Mouse (Mus musculus): ENCODE data around the gene Zfp212. TPM values are rescaled to one million over a fixed set of nuclear protein-coding genes. Genes with fewer than 3 reads are reported as not detected.

The Zfp212 gene
- total RNA-seq, 1 experiment = 10.1 TPM

DNA sequence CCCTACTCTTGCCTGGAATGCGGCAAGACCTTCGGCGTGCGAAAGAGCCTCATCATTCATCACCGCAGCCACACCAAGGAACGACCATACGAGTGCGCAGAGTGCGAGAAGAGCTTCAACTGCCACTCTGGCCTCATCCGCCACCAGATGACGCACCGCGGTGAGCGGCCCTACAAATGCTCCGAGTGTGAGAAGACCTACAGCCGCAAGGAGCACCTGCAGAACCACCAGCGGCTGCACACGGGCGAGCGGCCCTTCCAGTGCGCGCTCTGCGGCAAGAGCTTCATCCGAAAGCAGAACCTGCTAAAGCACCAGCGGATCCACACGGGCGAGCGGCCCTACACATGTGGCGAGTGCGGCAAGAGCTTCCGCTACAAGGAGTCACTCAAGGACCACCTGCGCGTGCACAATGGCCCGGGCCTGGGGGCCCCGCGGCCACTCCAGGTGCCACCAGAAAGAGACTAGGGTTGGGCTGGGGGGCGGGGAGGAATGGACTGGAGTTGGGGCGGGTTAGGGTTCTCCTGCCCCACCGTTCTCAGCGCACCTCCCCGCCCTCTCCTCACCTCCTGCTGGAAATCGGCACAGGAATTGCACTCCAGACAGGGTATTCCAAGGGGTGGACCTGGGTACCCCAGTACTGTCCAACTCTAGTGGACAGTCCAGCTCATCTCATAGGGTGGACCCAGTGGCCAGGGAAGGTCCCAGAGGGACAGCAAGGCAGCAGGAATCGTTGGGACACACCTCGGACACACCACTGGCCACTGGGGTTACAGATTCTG is 15.2 kb upstream of the Zfp212 start:
- H3K9me3 ChIP-seq (ENCODE audit: control insufficient read depth, insufficient read depth, low read depth, low read length) = no peaks in the 10 kb centered on the region
- peak overlapping the region; percentile 72 for H3K9ac ChIP-seq (ENCODE audit: insufficient read depth, low read depth, low read length, poor library complexity, severe bottlenecking)
- H3K27ac ChIP-seq (ENCODE audit: insufficient read depth, low read depth, low read length, poor library complexity, severe bottlenecking) = no peak overlapping the region
- in situ Hi-C loops (cut with MboI; ENCODE audit: low sequenced_read_pairs in 2 of 2, unreplicated experiment in 2 of 2) = no loop called here
- TF ChIP-seq ZC3H11A (IDR thresholded peaks at IDR 0.05; ENCODE audit: borderline replicate concordance, low read depth, low read length) (no peak), HCFC1 (IDR thresholded peaks at IDR 0.05; ENCODE audit: borderline replicate concordance, insufficient read depth, low read length) (no peak), ZNF384 (IDR thresholded peaks at IDR 0.05; ENCODE audit: low read depth, low read length) (no peak), CHD2 (IDR thresholded peaks at IDR 0.05; ENCODE audit: low read depth, low read length) (no peak), MAFK (IDR thresholded peaks at IDR 0.05; ENCODE audit: insufficient read depth, low read depth, low read length) (no peak)
- H3K4me1 ChIP-seq (ENCODE audit: control insufficient read depth in 2 of 2, insufficient read depth in 2 of 2, low read length in 2 of 2, poor library complexity in 1 of 2) = peaks cover 0 to 4% of the 10 kb centered on the region in 2 experiments; a peak in 2 of 4 replicates
- peak; percentile 37 for DNase-seq (ENCODE audit: low read depth, low spot score)
- no peaks in the 10 kb centered on the region for H3K36me3 ChIP-seq (ENCODE audit: control insufficient read depth, insufficient read depth, low read length, poor library complexity, severe bottlenecking)
- H3K4me3 ChIP-seq (ENCODE audit: insufficient read depth in 1 of 2, low read depth in 1 of 2, low read length in 2 of 2, poor library complexity in 1 of 2, severe bottlenecking in 1 of 2) = peak overlapping the region; percentile 78 to 81

- no peaks in the 10 kb centered on the region for H3K9me3 ChIP-seq (ENCODE audit: control insufficient read depth, insufficient read depth, low read depth, low read length)
- no peak overlapping the region for H3K9ac ChIP-seq (ENCODE audit: insufficient read depth, low read depth, low read length, poor library complexity, severe bottlenecking)
- no peak overlapping the region for H3K27ac ChIP-seq (ENCODE audit: insufficient read depth, low read depth, low read length, poor library complexity, severe bottlenecking)
- peaks cover 0 to 4% of the 10 kb centered on the region in 2 experiments; a peak in 2 of 4 replicates for H3K4me1 ChIP-seq (ENCODE audit: control insufficient read depth in 2 of 2, insufficient read depth in 2 of 2, low read length in 2 of 2, poor library complexity in 1 of 2)
- DNase-seq (ENCODE audit: low read depth, low spot score) = no peak
- no peak for TF ChIP-seq MAFK (IDR thresholded peaks at IDR 0.05; ENCODE audit: insufficient read depth, low read depth, low read length)
- no peak for TF ChIP-seq ZC3H11A (IDR thresholded peaks at IDR 0.05; ENCODE audit: borderline replicate concordance, low read depth, low read length)
- TF ChIP-seq CHD2 (IDR thresholded peaks at IDR 0.05; ENCODE audit: low read depth, low read length) = no peak
- TF ChIP-seq ZNF384 (IDR thresholded peaks at IDR 0.05; ENCODE audit: low read depth, low read length) = no peak
- TF ChIP-seq HCFC1 (IDR thresholded peaks at IDR 0.05; ENCODE audit: borderline replicate concordance, insufficient read depth, low read length) = no peak
- no peak overlapping the region for H3K4me3 ChIP-seq (ENCODE audit: insufficient read depth in 1 of 2, low read depth in 1 of 2, low read length in 2 of 2, poor library complexity in 1 of 2, severe bottlenecking in 1 of 2)
- H3K36me3 ChIP-seq (ENCODE audit: control insufficient read depth, insufficient read depth, low read length, poor library complexity, severe bottlenecking) = no peaks in the 10 kb centered on the region
- in situ Hi-C loops (cut with MboI; ENCODE audit: low sequenced_read_pairs in 2 of 2, unreplicated experiment in 2 of 2) = no loop called here
Measured at GRCm38 (mm10) chr6:47906326-47906725, 13.9 kb upstream of the Zfp212 start.

DNA sequence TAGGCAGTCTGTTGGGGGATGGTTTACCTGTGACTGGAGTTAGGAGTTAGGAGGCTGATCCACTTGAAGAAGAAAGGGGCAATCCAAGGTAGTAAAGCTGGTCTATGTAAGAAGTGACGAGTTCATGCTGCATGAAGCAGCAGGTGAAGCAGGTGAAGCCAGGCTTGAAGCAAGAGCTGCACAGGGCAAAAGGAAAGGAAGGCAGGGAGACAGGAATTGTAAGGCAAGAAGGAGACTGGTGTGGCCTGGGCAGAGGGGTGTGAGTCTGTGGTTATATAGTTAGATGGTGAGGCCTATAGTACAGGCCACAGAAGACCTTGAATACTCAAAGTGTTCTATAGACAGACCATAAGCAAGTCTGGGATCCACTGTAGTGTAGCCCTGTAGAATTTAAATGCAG is 11.3 kb upstream of the Zfp212 start:
- no peaks in the 10 kb centered on the region for H3K9me3 ChIP-seq (ENCODE audit: control insufficient read depth, insufficient read depth, low read depth, low read length)
- no peak overlapping the region for H3K27ac ChIP-seq (ENCODE audit: insufficient read depth, low read depth, low read length, poor library complexity, severe bottlenecking)
- no peaks in the 10 kb centered on the region for H3K36me3 ChIP-seq (ENCODE audit: control insufficient read depth, insufficient read depth, low read length, poor library complexity, severe bottlenecking)
- TF ChIP-seq ZNF384 (IDR thresholded peaks at IDR 0.05; ENCODE audit: low read depth, low read length) = no peak
- TF ChIP-seq ZC3H11A (IDR thresholded peaks at IDR 0.05; ENCODE audit: borderline replicate concordance, low read depth, low read length) = no peak
- no peak for TF ChIP-seq MAFK (IDR thresholded peaks at IDR 0.05; ENCODE audit: insufficient read depth, low read depth, low read length)
- no peak for TF ChIP-seq HCFC1 (IDR thresholded peaks at IDR 0.05; ENCODE audit: borderline replicate concordance, insufficient read depth, low read length)
- no peak for TF ChIP-seq CHD2 (IDR thresholded peaks at IDR 0.05; ENCODE audit: low read depth, low read length)
- peaks cover 0 to 8% of the 10 kb centered on the region in 2 experiments; a peak in 2 of 4 replicates for H3K4me1 ChIP-seq (ENCODE audit: control insufficient read depth in 2 of 2, insufficient read depth in 2 of 2, low read length in 2 of 2, poor library complexity in 1 of 2)
- no peak for DNase-seq (ENCODE audit: low read depth, low spot score)
- no peak overlapping the region for H3K9ac ChIP-seq (ENCODE audit: insufficient read depth, low read depth, low read length, poor library complexity, severe bottlenecking)
- H3K4me3 ChIP-seq (ENCODE audit: insufficient read depth in 1 of 2, low read depth in 1 of 2, low read length in 2 of 2, poor library complexity in 1 of 2, severe bottlenecking in 1 of 2) = no peak overlapping the region
- in situ Hi-C loops (cut with MboI; ENCODE audit: low sequenced_read_pairs in 2 of 2, unreplicated experiment in 2 of 2) = no loop called here

DNA sequence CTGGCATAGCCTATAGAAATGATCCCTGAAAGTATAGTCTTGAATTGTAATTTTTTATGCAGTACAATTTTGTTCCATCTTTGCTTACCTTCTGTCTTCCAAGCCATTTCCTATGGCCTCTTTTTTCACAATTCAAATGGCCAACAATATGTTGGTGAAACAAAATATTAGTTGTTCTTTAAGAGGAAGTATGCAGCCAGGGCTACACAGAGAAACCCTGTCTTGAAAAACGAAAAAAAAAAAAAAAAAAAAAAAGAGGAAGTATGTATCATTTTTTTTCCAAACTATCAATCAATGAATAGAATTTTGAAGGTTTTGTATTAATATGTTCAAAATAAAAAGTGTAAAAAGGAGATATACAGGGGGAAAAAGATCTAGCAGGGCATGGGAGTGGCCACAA is 8.6 kb upstream of the Zfp212 start:
- Histone ChIP-seq H3K9me3 (ENCODE audit: control insufficient read depth, insufficient read depth, low read depth, low read length) (no peaks in the 10 kb centered on the region), H3K4me1 (ENCODE audit: control insufficient read depth in 2 of 2, insufficient read depth in 2 of 2, low read length in 2 of 2, poor library complexity in 1 of 2) (peaks cover 0 to 3% of the 10 kb centered on the region in 2 experiments; a peak in 1 of 4 replicates), H3K4me3 (ENCODE audit: insufficient read depth in 1 of 2, low read depth in 1 of 2, low read length in 2 of 2, poor library complexity in 1 of 2, severe bottlenecking in 1 of 2) (no peak overlapping the region), H3K27ac (ENCODE audit: insufficient read depth, low read depth, low read length, poor library complexity, severe bottlenecking) (no peak overlapping the region), H3K36me3 (ENCODE audit: control insufficient read depth, insufficient read depth, low read length, poor library complexity, severe bottlenecking) (no peaks in the 10 kb centered on the region), H3K9ac (ENCODE audit: insufficient read depth, low read depth, low read length, poor library complexity, severe bottlenecking) (no peak overlapping the region)
- TF ChIP-seq ZNF384 (IDR thresholded peaks at IDR 0.05; ENCODE audit: low read depth, low read length) = no peak
- TF ChIP-seq HCFC1 (IDR thresholded peaks at IDR 0.05; ENCODE audit: borderline replicate concordance, insufficient read depth, low read length) = no peak
- TF ChIP-seq MAFK (IDR thresholded peaks at IDR 0.05; ENCODE audit: insufficient read depth, low read depth, low read length) = no peak
- no peak for TF ChIP-seq CHD2 (IDR thresholded peaks at IDR 0.05; ENCODE audit: low read depth, low read length)
- no peak for TF ChIP-seq ZC3H11A (IDR thresholded peaks at IDR 0.05; ENCODE audit: borderline replicate concordance, low read depth, low read length)
- in situ Hi-C loops (cut with MboI; ENCODE audit: low sequenced_read_pairs in 2 of 2, unreplicated experiment in 2 of 2) = no loop called here
- DNase-seq (ENCODE audit: low read depth, low spot score) = no peak
